Mouse (Mus musculus): ENCODE data around the gene Cela3b. TPM values are rescaled to one million over a fixed set of nuclear protein-coding genes. Genes with fewer than 3 reads are reported as not detected.

Gene Cela3b
- polyA plus RNA-seq, 1 experiment from 2014 or later, result not detected

GRCm38 (mm10) chr4:137377526-137378304, 52.6 kb downstream of the Cela3b start:
- Histone ChIP-seq H3K36me3 (ENCODE audit: control insufficient read depth, insufficient read depth, low read length) (no peaks in the 10 kb centered on the region), H3K27me3 (ENCODE audit: control insufficient read depth, insufficient read depth, low read length) (no peaks in the 10 kb centered on the region), H3K4me1 (replicated peaks; ENCODE audit: control insufficient read depth, insufficient read depth, low read length) (no peaks in the 10 kb centered on the region), H3K9ac (ENCODE audit: low read length) (no peak overlapping the region), H3K27ac (ENCODE audit: low read depth, low read length) (no peak overlapping the region), H3K4me3 (ENCODE audit: low read depth, low read length) (no peak overlapping the region), H3K4me2 (ENCODE audit: low read depth, low read length, severe bottlenecking) (no peak overlapping the region), H3K9me3 (ENCODE audit: control insufficient read depth, low read length) (no peaks in the 10 kb centered on the region)
- 82% methylated on average over 4 of the region's 4 CpGs for WGBS
- DNase-seq (ENCODE audit: low spot score), result no peak
- ATAC-seq (replicated peaks; ENCODE audit: low FRiP score), result no peak

GRCm38 (mm10) chr4:137376778-137377177, 53.6 kb downstream of the Cela3b start:
- Histone ChIP-seq H3K9ac (ENCODE audit: low read length) (no peak overlapping the region), H3K9me3 (ENCODE audit: control insufficient read depth, low read length) (no peaks in the 10 kb centered on the region), H3K4me1 (replicated peaks; ENCODE audit: control insufficient read depth, insufficient read depth, low read length) (no peaks in the 10 kb centered on the region), H3K4me3 (ENCODE audit: low read depth, low read length) (no peak overlapping the region), H3K27me3 (ENCODE audit: control insufficient read depth, insufficient read depth, low read length) (no peaks in the 10 kb centered on the region), H3K36me3 (ENCODE audit: control insufficient read depth, insufficient read depth, low read length) (no peaks in the 10 kb centered on the region), H3K27ac (ENCODE audit: low read depth, low read length) (no peak overlapping the region), H3K4me2 (ENCODE audit: low read depth, low read length, severe bottlenecking) (no peak overlapping the region)
- no peak for DNase-seq (ENCODE audit: low spot score)
- WGBS, result 85% methylated on average over 2 of the region's 2 CpGs
- ATAC-seq (replicated peaks; ENCODE audit: low FRiP score), result no peak

- no peak overlapping the region for H3K9ac ChIP-seq (ENCODE audit: low read length)
- no peak overlapping the region for H3K4me2 ChIP-seq (ENCODE audit: low read depth, low read length, severe bottlenecking)
- WGBS, result 55% methylated on average over 19 of the region's 19 CpGs
- no peaks in the 10 kb centered on the region for H3K4me1 ChIP-seq (replicated peaks; ENCODE audit: control insufficient read depth, insufficient read depth, low read length)
- ATAC-seq (replicated peaks; ENCODE audit: low FRiP score), result no peak
- H3K9me3 ChIP-seq (ENCODE audit: control insufficient read depth, low read length), result no peaks in the 10 kb centered on the region
- H3K27ac ChIP-seq (ENCODE audit: low read depth, low read length), result no peak overlapping the region
- no peaks in the 10 kb centered on the region for H3K27me3 ChIP-seq (ENCODE audit: control insufficient read depth, insufficient read depth, low read length)
- H3K36me3 ChIP-seq (ENCODE audit: control insufficient read depth, insufficient read depth, low read length), result no peaks in the 10 kb centered on the region
- no peak overlapping the region for H3K4me3 ChIP-seq (ENCODE audit: low read depth, low read length)
- DNase-seq (ENCODE audit: low spot score), result no peak
Measured at GRCm38 (mm10) chr4:137375314-137376278, 54.7 kb downstream of the Cela3b start.

- no peak overlapping the region for H3K27ac ChIP-seq (ENCODE audit: low read depth, low read length)
Measured at GRCm38 (mm10) chr4:137373711-137374110, 56.6 kb downstream of the Cela3b start.

GRCm38 (mm10) chr4:137371596-137372523, 58.5 kb downstream of the Cela3b start:
- Histone ChIP-seq H3K4me1 (replicated peaks; ENCODE audit: control insufficient read depth, insufficient read depth, low read length) (no peaks in the 10 kb centered on the region), H3K9ac (ENCODE audit: low read length) (no peak overlapping the region), H3K36me3 (ENCODE audit: control insufficient read depth, insufficient read depth, low read length) (no peaks in the 10 kb centered on the region), H3K4me3 (ENCODE audit: low read depth, low read length) (no peak overlapping the region), H3K9me3 (ENCODE audit: control insufficient read depth, low read length) (no peaks in the 10 kb centered on the region), H3K4me2 (ENCODE audit: low read depth, low read length, severe bottlenecking) (no peak overlapping the region), H3K27me3 (ENCODE audit: control insufficient read depth, insufficient read depth, low read length) (no peaks in the 10 kb centered on the region), H3K27ac (ENCODE audit: low read depth, low read length) (no peak overlapping the region)
- ATAC-seq (replicated peaks; ENCODE audit: low FRiP score) (no peak), DNase-seq (ENCODE audit: low spot score) (no peak)
- WGBS, result 91% methylated on average over 16 of the region's 16 CpGs

More at GRCm38 (mm10) chr4:137373711-137374110, 56.6 kb downstream of the Cela3b start:
- Histone ChIP-seq H3K9ac (ENCODE audit: low read length) (no peak overlapping the region), H3K4me1 (replicated peaks; ENCODE audit: control insufficient read depth, insufficient read depth, low read length) (no peaks in the 10 kb centered on the region), H3K9me3 (ENCODE audit: control insufficient read depth, low read length) (no peaks in the 10 kb centered on the region), H3K36me3 (ENCODE audit: control insufficient read depth, insufficient read depth, low read length) (no peaks in the 10 kb centered on the region), H3K27me3 (ENCODE audit: control insufficient read depth, insufficient read depth, low read length) (no peaks in the 10 kb centered on the region), H3K4me2 (ENCODE audit: low read depth, low read length, severe bottlenecking) (no peak overlapping the region), H3K4me3 (ENCODE audit: low read depth, low read length) (no peak overlapping the region)
- ATAC-seq (replicated peaks; ENCODE audit: low FRiP score) (no peak), DNase-seq (ENCODE audit: low spot score) (no peak)
- 63% methylated on average over 6 of the region's 6 CpGs for WGBS

Other genes with a start within 250 kb of the Cela3b start
- 1.5 and 1.9 TPM in 2 replicates for gene Wnt4, start 153.1 kb downstream of the Cela3b start, polyA plus RNA-seq (2014; fragmentation: Nextera tagmentation; extraction: Ambion mirVana)
- gene Cdc42, start 72.8 kb downstream of the Cela3b start, polyA plus RNA-seq (2014; fragmentation: Nextera tagmentation; extraction: Ambion mirVana), result 623 and 626 TPM in 2 replicates
- not detected in 2 replicates for gene Cela3a, start 20.7 kb downstream of the Cela3b start, polyA plus RNA-seq (2014; fragmentation: Nextera tagmentation; extraction: Ambion mirVana)
- gene 1700013G24Rik, start 22.7 kb upstream of the Cela3b start, polyA plus RNA-seq (2014; fragmentation: Nextera tagmentation; extraction: Ambion mirVana), result not detected in 2 replicates
- gene Hspg2, start 38.2 kb upstream of the Cela3b start, polyA plus RNA-seq (2014; fragmentation: Nextera tagmentation; extraction: Ambion mirVana), result 21.0 and 21.3 TPM in 2 replicates
- gene Ldlrad2, start 144.0 kb upstream of the Cela3b start, polyA plus RNA-seq (2014; fragmentation: Nextera tagmentation; extraction: Ambion mirVana), result not detected in 2 replicates
- gene Usp48, start 163.2 kb upstream of the Cela3b start, polyA plus RNA-seq (2014; fragmentation: Nextera tagmentation; extraction: Ambion mirVana), result 86.4 TPM in 2 replicates
- 4.4 and 7.7 TPM in 2 replicates for gene Rap1gap, start 234.2 kb upstream of the Cela3b start, polyA plus RNA-seq (2014; fragmentation: Nextera tagmentation; extraction: Ambion mirVana)

Data from forebrain, embryonic 11.5 days (tissue).